Mouse (Mus musculus) mouse embryonic stem cell (cell line): Measurements from ENCODE around the gene Syde1.
"Not testable (repeated sequence)": the region's sequence is repeated elsewhere in the genome, so short reads cannot be mapped to it uniquely, and the experiment has no call there.

Source experiments
- in situ Hi-C, 2 experiments: fragments of 300-500 bp; cut with MboI; formaldehyde crosslinking; loops; 1 replicate in 1 of 2; 3 replicates in 1 of 2; pipeline ENCODE4 v1.14.3; 2019 to 2020; ENCODE audit warnings: low sequenced_read_pairs in 2 of 2, low pct_unique_long_range_greater_than_20kb in 1 of 2, mixed read lengths in 1 of 2; ENCODE audit not compliant: unreplicated experiment in 1 of 2

Syde1 gene

DNA sequence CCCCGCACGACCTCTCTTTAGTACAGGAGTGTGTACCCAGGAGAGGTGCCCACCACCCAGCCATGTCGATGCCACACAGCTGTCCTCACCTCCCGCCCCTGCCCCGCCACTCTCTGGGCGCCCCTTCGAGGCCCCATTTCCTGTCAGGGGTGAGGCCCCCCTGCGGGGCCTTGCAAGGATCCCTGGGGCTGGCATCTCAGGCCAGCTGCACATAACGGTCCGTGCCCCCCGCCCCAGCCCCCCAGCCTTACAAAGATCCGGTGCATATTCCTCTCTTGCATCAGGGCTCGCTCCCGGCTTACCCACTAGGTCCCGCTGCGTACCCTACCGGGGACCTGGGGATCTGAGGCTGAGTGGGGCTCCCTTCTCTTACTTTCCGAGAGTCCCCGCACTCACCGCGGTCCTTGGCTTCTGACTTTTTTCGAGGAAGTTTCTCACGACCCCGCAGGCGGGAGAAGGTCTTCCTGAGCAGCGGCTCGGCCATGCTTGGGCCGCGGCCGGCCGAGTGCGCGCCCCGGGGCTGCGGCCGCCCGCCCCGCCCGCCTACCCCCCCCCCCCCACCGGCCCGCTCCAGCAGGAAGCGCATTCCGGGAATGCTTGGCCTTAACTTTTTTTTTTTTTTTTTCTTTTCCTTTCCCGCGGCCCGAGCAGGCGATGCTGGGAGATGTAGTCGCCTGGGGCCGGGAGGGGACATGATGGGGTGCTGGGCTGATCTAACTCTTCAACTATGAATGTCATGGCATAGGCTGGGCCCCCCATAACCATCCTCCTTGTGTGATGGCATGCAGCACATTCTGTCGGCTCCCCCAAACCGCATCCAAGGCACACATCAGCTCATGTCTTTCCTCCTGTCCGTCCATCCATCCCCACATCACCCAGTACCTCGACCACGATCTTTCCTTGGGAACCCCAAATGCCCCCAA lies at the start of gene Syde1:
TSS of gene Syde1 (minus strand) at position 559 of the 923 bp plus-strand sequence.
- in situ Hi-C loops, result loop anchor here in 1 of 2 experiments (5.0 kb wide), 1 partner anchor 69 kb away; no protein-coding TSS in a partner anchor

DNA sequence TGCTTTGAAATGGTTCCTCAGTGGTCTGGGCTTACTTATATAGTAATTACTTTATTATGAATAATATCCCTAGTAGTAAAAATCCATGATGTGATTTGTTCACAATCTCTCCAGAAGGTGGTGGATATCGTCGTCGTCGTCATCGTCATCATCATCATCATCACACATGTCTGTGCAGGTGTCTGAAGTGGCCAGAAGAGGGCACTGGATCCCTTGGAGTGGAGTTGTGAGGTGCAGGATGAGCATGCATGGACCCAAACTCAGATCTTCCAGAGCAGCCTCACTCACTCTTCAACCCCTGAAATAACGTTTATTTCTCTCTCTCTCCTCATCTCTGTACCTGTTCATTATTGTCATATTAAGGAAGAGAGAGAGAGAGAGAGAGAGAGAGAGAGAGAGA lies 40.5 kb upstream of the Syde1 start:
- in situ Hi-C loops, result no loop called here

DNA sequence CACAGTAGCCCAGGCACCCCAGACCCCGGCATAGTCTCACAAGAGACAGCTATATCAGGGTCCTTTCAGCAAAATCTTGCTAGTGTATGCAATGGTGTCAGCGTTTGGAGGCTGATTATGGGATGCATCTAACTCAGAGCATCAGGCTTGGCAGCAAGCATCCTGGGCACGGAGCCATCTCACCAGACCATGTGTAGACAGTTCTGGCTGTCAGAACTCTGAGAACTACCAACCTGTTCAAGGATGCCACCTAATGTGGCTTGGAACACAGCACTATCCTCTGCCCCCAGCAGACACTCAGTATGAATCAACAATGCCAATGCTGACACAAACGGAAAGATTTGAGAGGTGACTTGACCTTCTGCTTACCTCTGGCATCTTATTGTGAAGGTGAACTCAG lies 38.4 kb upstream of the Syde1 start:
- in situ Hi-C loops, result no loop called here

DNA sequence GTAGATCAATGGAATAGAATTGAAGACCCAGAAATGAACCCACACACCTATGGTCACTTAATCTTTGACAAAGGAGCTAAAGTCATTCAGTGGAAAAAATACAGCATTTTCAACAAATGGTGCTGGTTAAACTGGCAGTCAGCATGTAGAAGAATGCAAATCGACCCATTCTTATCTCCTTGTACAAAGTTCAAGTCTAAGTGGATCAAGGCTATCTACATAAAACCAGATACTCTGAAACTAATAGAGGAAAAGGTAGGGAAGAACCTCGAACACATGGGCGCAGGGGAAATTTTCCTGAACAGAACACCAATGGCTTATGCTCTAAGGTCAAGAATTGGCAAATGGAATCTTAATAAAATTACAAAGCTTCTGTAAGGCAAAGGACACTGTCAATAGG lies 31.4 kb upstream of the Syde1 start:
- in situ Hi-C loops, result not testable (repeated sequence)

DNA sequence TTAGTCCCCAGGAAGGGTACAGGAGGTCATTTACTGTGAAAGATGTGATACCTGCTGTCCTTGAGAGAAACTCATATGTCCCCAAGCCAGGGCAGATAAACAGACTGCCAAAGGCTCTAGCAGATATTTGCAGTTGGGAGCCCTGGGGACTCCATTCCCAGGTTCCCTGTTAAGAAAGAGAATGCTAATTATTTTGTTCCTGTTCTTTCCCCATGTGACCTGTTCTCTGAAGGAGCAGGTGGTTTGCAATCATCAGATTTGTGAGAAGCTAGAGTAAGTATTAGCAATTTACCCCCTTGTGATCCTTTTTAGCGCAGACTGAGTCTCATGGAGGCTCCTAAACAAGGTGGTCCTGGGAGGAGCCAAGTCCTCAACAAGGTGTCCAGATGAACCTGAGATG lies 26.2 kb upstream of the Syde1 start, which contains the start of gene Olfr1357:
TSS of gene Olfr1357 (minus strand) at position 101 of the 400 bp plus-strand sequence.
- in situ Hi-C loops, result no loop called here

DNA sequence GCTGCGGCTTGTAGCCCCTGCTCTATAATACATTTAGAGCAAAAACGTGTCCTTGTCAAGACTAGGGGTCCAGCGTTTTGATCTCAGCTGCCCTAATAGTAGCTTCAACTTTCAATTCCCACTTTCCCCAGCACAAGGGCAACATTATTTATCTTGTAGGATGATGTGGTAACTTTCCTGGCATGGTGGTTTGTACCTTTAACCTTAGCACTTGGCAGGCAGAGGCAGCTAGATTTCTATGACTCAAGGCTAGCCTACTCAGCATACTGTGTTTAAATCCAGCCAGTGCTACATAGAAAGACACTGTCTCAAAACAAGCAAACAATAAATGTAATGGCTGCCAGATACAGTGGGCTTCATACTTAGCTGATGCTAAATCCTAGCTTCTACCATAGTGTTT lies 15.8 kb upstream of the Syde1 start:
- in situ Hi-C loops, result no loop called here

DNA sequence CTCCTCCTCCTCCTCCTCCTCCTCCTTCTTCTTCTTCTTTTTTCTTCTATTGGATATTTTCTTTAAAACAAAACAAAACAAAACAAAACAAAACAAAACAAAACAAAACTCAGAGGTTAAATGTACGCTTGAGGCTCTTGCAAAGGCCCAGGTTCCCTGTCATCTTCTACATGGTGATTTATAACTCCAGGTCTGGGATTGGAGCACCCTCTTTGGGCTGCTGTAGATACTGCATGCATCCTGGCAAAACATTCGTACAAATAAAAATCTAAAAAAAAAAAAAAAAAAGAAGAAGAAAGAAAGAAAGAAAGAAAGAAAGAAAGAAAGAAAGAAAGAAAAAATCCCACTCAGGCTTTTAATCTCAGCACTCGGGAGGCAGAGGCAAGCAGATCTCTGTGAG lies 13.3 kb upstream of the Syde1 start:
- in situ Hi-C loops, result no loop called here

DNA sequence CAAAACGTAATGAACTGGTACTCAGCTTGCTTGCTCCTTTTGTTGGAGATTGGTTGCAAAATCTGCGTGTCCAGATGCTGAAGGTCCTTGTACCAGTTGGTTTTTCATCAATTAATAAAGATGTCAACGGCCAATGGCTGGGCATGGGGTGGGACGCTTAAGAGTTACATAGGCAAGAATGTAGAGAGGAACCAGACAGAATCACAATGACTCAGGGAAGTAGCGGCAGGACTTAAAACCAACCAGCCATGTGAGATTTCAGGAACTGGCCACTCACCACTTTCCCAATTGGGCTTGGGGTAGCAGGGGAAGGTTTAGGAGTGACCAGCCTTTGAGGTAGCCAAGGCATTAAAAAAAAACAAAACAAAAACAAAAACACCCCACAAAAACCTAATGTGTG lies 8.1 kb upstream of the Syde1 start:
- in situ Hi-C loops, result no loop called here

DNA sequence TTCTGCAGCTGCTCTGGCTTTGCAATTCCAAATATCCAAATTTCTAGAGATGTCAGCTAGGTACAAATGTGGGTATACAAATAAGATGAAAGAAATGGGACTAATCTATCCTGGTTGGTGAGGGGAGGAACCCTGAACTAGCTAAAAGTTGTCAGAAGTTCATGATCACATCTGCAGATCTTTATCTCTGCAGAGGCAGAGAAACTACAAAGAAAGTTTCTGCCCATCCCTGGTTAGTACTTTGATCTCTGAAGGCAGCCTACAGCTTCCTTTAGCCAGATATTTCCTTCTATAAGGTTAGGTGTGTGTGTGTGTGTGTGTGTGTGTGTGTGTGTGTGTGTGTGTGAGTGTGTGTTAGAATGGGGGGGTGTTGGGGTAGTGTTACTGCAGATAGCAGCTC lies 2.8 kb upstream of the Syde1 start:
- in situ Hi-C loops, result loop anchor here in 1 of 2 experiments (5.0 kb wide), 1 partner anchor 72 kb away; no protein-coding TSS in a partner anchor

DNA sequence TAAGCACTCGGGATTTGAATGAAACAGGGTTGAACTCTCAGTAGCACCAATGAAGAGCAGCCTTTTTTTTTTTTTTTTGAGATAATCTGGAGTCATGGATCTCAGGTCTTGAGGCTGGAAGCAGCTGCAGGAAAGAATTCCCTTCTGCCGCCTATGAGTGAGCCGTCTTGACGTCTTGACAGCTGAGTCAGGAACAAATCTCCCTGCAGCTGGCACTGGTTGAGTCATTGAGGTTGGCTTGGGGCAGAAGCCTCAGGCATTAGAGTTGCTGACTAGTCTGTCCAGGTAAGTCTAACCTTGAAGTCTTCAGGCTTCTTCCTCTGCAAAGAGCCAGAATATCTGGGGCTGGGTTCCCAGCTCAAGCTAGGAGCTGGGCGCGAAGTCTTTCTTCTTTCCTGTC lies 2.4 kb upstream of the Syde1 start:
- in situ Hi-C loops, result loop anchor here in 1 of 2 experiments (5.0 kb wide), 1 partner anchor 72 kb away; no protein-coding TSS in a partner anchor

DNA sequence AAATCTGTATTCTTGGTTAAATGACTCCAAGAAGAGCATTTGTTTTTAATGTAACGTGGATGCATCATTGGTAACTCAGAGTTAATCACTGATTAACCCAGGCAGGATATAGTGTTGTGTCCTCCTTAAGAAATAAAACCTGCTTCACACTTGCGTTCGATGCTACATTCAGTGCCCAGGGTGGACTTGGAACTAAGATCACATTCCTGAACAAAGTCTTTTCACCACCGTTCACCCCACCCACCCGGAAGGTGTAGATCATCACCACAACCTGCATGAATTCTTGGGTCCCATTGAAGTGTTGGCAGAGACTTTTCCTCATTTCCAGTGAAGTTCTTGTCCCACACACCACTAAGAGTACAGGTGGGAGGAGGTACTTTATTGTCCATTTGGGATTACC lies 2.0 kb upstream of the Syde1 start:
- in situ Hi-C loops, result loop anchor here in 1 of 2 experiments (5.0 kb wide), 1 partner anchor 71 kb away; no protein-coding TSS in a partner anchor

DNA sequence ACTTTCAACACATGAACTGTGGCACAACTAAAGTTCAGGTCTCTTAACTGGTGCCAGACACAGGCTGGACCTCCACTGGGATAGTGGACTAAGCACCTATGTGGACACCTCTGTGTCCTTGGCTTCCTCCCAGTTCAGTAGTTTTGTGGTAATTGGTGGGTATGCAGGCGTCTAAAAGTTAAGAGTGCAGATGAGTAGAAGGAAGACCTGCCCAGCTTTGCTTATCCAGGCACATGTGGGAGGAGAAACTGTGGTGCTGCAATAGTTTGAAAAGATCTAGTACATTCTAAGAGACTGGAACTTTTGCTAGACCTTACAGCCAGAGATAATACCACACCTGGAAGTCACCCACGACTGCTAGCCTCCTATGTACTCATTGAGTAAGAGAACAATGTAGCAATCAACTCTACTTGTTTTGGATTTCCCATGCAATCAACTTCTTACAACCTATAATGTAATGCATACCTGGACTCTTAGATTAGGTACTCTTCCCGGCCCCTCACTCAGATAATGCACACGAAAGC lies 1.2 kb upstream of the Syde1 start:
- in situ Hi-C loops, result loop anchor here in 1 of 2 experiments (5.0 kb wide), 1 partner anchor 71 kb away; no protein-coding TSS in a partner anchor

DNA sequence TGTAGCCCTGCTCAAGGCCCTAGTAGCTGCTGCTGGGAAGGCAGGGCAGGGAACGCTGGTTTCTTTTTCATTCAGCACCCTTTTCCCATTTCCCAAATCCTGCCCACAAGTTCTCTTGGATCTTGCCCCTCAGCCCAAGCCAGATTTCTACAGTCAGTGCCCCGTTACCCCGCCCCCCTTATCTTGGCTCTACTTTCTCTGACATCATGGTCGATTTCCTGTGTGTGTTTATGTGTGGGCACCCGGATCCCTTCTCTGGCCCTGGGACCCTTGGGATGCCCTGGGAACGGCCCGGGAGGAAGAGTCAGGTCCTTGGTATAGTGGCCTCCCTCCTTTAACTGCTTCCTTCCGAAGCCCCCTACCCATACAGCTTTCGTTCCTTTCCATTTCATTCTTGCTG lies 1.0 kb downstream of the Syde1 start:
- in situ Hi-C loops, result loop anchor here in 1 of 2 experiments (5.0 kb wide), 1 partner anchor 68 kb away; no protein-coding TSS in a partner anchor

DNA sequence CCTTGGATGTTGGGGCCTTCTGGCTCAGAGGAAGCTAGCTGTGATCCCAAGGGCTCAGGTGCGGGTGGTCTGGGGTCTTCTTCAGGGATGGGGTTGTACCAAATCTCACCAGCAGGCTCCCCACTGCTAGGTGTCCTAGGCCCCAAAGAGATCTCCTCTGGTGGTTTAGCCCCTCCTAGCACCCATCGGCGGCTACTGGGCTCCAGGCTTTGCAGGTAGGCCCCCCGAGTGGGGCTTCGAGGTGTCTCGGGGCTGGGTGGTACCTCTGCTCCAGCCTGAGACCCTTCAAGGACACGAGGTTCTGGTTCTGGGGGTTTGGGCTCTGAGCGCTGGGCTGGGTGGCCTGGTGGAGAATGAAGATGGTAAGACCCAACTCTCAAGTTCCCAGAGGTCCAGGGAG lies 1.9 kb downstream of the Syde1 start:
- in situ Hi-C loops, result loop anchor here in 1 of 2 experiments (5.0 kb wide), 1 partner anchor 68 kb away; no protein-coding TSS in a partner anchor

DNA sequence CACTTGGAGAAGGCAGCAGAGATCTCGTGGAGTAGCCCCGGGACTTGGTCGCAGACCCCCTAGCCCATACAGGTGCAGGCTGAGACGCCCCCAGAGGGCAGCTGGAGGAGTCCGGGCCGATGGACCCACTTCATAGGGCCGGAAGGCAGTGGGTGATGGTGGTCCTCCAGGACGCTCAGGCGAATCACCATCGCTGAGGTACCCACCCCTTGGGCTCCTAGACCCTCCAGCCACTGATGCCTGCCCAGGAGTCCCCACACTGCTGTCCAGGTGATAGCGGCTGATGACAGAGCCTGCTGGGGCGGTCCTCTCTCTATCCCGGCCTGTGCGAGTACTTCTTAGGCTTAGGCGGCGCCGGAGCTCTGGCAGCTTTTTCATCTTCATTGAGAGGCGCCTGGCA lies 2.5 kb downstream of the Syde1 start:
- in situ Hi-C loops, result no loop called here

DNA sequence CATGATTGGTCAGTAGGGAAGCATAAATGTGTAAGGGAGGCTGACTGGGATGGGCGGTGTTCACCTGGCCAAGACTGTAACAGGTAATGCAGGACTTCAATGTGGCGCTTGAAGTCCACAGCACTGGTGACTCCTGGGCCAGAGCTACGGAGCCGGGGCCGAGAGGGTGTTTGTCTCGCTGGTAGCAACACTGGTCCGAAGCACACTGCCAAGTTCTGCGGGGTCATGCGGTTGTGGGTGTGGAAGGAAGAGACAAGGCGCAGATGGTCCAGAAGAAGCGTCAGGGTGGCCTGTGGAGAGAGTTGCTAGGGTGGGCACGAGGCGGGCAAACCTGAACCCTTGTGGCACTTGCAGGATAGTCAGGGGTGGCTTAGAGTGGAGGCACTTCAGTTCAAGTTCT lies 5.7 kb downstream of the Syde1 start:
- in situ Hi-C loops, result no loop called here

DNA sequence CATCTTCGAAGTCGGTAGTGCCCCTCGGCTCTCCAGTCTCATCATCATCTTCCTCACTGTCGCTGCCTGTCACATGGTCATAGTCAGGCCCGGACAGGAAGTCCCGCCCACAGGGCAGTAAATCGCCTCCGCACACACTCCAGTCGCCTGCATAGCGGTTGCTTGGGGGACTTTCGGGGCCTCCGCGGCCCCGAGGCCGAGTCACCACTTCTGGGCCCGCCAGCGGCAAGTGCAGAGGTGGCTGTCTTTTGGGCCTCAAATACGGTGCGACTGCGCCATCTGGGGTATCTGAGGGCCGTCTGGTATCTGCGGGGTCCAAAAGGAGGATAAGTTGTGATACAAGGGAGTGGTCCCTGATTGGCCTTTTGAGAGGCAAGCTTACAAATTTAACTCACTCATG lies 6.2 kb downstream of the Syde1 start:
- in situ Hi-C loops, result no loop called here

DNA sequence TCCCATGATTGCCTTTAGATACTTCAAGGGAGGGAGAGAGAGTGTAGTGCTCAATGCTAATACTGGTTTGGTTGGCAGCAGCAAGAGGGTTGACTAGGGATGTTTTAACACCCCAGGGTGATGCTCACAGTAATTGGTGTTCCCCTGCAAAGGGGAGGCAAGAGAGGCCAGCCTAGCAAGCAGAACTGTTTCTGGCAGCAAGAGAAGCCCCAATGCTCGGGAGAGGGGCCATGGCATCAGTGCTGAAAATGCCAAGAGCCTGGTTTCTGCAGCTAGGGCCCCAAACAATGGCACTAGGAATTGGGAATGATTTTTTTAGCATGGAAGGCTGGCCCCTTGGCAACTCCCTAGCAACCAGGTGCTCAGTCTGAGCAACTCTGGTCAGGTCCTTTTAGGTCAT lies 6.8 kb downstream of the Syde1 start:
- in situ Hi-C loops, result no loop called here

DNA sequence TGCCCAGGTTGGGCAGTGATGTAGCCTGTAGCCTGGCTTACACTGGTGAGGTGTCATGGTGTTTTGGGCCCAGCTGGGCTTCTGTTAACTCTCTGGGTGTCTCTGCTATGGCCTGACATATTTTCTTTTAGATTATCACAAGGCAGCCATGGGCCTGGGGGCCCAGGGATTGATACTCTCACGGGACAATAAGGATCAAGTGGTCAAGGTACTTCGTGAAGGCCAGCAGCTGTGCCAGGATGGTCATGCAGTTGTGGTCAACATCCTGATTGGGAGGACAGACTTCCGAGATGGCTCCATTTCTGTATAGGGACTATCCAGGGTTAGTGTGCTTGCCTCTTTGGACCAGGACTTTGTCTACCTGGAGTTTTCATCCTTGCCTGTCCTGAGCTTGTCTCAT lies 7.8 kb downstream of the Syde1 start:
- in situ Hi-C loops, result no loop called here
